15 mouse cellular contexts compared by ENCODE assay signal in the genomic region with DNA sequence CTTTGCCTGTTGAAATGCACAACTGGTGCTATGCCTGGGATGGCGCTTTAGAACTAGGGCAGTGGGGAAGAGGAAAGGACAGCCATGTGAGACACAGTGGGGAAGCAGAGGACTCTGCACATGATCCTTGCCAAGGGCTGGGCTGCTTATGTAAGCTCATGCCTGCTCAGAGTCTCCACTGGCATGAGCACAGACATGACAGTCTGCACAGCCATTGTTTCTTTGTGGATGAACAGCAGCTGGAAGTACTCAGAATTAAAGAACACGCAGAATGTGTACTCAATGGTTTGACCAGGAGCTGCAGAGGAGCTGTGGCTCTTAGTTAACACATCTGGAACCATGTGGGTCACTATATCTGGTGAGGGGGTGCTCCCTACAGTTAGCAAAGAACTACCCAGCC. TPM values are rescaled to one million over a fixed set of nuclear protein-coding genes. Genes with fewer than 3 reads are reported as not detected.
DNase-seq lines count a peak whose midpoint lies in the region; ATAC-seq and TF ChIP-seq lines count a peak whose summit lies in the region.
"Had no signal": no experiment of that assay in that cellular context is flagged by ENCODE, and none has a peak within 500 bp of the region (broad histone marks: within the 10 kb centered on the region; RNA-seq: fewer than 3 reads in every experiment).

No protein-coding gene starts in this region.

- TF ChIP-seq CTCF in lung, adult 2 months (IDR thresholded peaks at IDR 0.05; ENCODE audit: insufficient read depth, low read length): no peak

- no peaks in the 10 kb centered on the region for H3K9me3 ChIP-seq in kidney, embryonic 14.5 days (ENCODE audit: control insufficient read depth, low read length)
- H3K9me3 ChIP-seq in lung, embryonic 16.5 days (ENCODE audit: control insufficient read depth, low read length): no peaks in the 10 kb centered on the region
- H3K9me3 ChIP-seq: neural tube, embryonic 12.5 days had no signal

- DNase-seq in kidney, postnatal 4 days: no peak
- no peak for DNase-seq in lung, adult 2 months
- DNase-seq in cerebellum, adult 18-20 months: peak; percentile 80 to 87
- peak; percentile 24 for DNase-seq in lung, postnatal 25 days (ENCODE audit: low spot score)
- no peak for DNase-seq in spleen, adult 12 weeks (ENCODE audit: low spot score)
- DNase-seq: adrenal gland, adult 8-10 months; heart, postnatal 36 days; midbrain, embryonic 14.5 days; thymus, postnatal 25 days had no signal

- TF ChIP-seq POLR2A in lung, adult 2 months (IDR thresholded peaks at IDR 0.05; ENCODE audit: borderline replicate concordance, extremely low read depth, low read depth, low read length): no peak

- WGBS in kidney, embryonic 14.5 days: 63% methylated on average over 2 of the region's 2 CpGs
- 52% methylated on average over 2 of the region's 2 CpGs for WGBS in lung, embryonic 16.5 days
- WGBS in lung, adult 2 months: 78% methylated on average over 2 of the region's 2 CpGs

- no peaks in the 10 kb centered on the region for H3K27me3 ChIP-seq in kidney, embryonic 14.5 days (ENCODE audit: control insufficient read depth, insufficient read depth, low read length)
- H3K27me3 ChIP-seq in lung, embryonic 16.5 days (ENCODE audit: control insufficient read depth, insufficient read depth, low read depth, low read length): no peaks in the 10 kb centered on the region
- H3K27me3 ChIP-seq: neural tube, embryonic 12.5 days had no signal

- H3K4me3 ChIP-seq in kidney, embryonic 14.5 days (ENCODE audit: low read length): no peak overlapping the region
- H3K4me3 ChIP-seq in lung, embryonic 16.5 days (ENCODE audit: low read length): no peak overlapping the region
- no peak overlapping the region for H3K4me3 ChIP-seq in lung, adult 2 months (replicated peaks; ENCODE audit: extremely low read depth, low read depth, low read length)
- H3K4me3 ChIP-seq: neural tube, embryonic 12.5 days had no signal

- no peak overlapping the region for H3K4me2 ChIP-seq in kidney, embryonic 14.5 days (replicated peaks; ENCODE audit: low read depth, low read length)
- H3K4me2 ChIP-seq in lung, embryonic 16.5 days (ENCODE audit: low read depth, low read length): no peak overlapping the region
- H3K4me2 ChIP-seq: neural tube, embryonic 12.5 days had no signal

- no peaks in the 10 kb centered on the region for H3K4me1 ChIP-seq in kidney, embryonic 14.5 days (ENCODE audit: control insufficient read depth, insufficient read depth, low read length)
- peaks cover 13% of the 10 kb centered on the region for H3K4me1 ChIP-seq in lung, embryonic 16.5 days (replicated peaks; ENCODE audit: control insufficient read depth, insufficient read depth, low read length)
- no peaks in the 10 kb centered on the region for H3K4me1 ChIP-seq in lung, adult 2 months (ENCODE audit: control insufficient read depth, insufficient read depth, low read length)
- H3K4me1 ChIP-seq: neural tube, embryonic 12.5 days had no signal

- no peaks in the 10 kb centered on the region for H3K36me3 ChIP-seq in kidney, embryonic 14.5 days (ENCODE audit: control insufficient read depth, insufficient read depth, low read length)
- no peaks in the 10 kb centered on the region for H3K36me3 ChIP-seq in lung, embryonic 16.5 days (ENCODE audit: control insufficient read depth, insufficient read depth, low read length)
- H3K36me3 ChIP-seq: neural tube, embryonic 12.5 days had no signal

- peak overlapping the region; percentile 6; the same call in 1 of the 2 replicates for H3K27ac ChIP-seq in kidney, embryonic 14.5 days (ENCODE audit: low read depth, low read length)
- H3K27ac ChIP-seq in lung, embryonic 16.5 days (ENCODE audit: low read length): peak overlapping the region; percentile 19
- H3K27ac ChIP-seq: liver, embryonic 14.5 days; neural tube, embryonic 12.5 days had no signal

- H3K9ac ChIP-seq in kidney, embryonic 14.5 days (ENCODE audit: low read depth, low read length): no peak overlapping the region
- H3K9ac ChIP-seq in lung, embryonic 16.5 days (ENCODE audit: low read length): no peak overlapping the region
- H3K9ac ChIP-seq: liver, embryonic 14.5 days; neural tube, embryonic 12.5 days had no signal

- ATAC-seq in kidney, embryonic 14.5 days (ENCODE audit: low FRiP score, low TSS enrichment): no peak
- ATAC-seq in lung, embryonic 16.5 days (ENCODE audit: low read depth): peak; percentile 82
- ATAC-seq: forebrain, embryonic 16.5 days; inflammation-experienced regulatory T-cells, adult 6 months had no signal

RNA-seq across cellular contexts. Expression of a gene that starts 9.1 kb away (rescaled TPM):
- polyA plus RNA-seq in kidney, embryonic 14.5 days (2014; fragmentation: Nextera tagmentation; extraction: Ambion mirVana): 7.1 and 9.5 TPM in 2 replicates
- 9.9 and 11.7 TPM in 2 replicates for polyA plus RNA-seq in lung, embryonic 16.5 days (2015; fragmentation: Nextera tagmentation; extraction: Ambion mirVana)
- polyA plus RNA-seq in lung, adult 2 months (2012; rRNA removed): 21.5 and 21.9 TPM in 2 replicates

RNA-seq across cellular contexts. Expression of a gene that starts 9.4 kb away (rescaled TPM):
- polyA plus RNA-seq in kidney, embryonic 14.5 days (2014; fragmentation: Nextera tagmentation; extraction: Ambion mirVana): 108 and 129 TPM in 2 replicates
- polyA plus RNA-seq in lung, embryonic 16.5 days (2015; fragmentation: Nextera tagmentation; extraction: Ambion mirVana): 91.1 and 92.9 TPM in 2 replicates
- polyA plus RNA-seq in lung, adult 2 months (2012; rRNA removed): 26.6 and 27.7 TPM in 2 replicates

Comparison
In these comparisons a context has a peak if more than half of its experiments do, and no peak if none do; other contexts are left out.
1. DNase-seq: peak in cerebellum, adult 18-20 months (2 of 2) and lung, postnatal 25 days (single experiment); none in kidney, postnatal 4 days (0 of 2), lung, adult 2 months (single experiment) and spleen, adult 12 weeks (single experiment).